Mouse (Mus musculus): ENCODE data around the gene Dapk1.

DNA sequence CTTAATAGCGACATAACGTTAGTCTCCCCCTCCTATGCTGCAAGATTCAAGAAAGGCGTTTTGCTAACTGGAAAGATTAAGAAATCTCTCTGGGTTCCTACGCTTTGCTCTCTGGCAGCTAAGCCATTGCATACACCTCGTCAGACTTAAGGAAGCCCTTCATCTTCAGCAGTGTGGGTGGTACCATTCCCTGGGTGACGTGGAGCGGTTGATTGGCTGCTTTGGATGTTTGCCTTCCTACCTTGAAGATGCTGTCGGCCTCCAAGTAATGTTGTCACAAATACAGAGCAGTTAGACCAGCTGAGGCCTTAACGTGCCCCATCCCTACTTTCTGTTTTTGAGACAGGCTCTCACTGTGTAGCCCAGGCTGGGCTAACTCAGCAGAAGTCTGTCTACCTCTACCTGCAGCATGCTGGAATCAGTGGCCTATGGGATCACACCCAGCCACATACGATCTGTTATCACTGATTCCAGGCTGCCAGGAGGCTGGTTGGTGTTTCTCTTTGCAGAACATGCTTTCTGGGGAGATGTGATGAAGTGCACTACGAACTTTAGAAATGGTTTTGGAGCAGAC, 37.8 kb downstream of the Dapk1 start:
- no peak for TF ChIP-seq CTCF (IDR thresholded peaks at IDR 0.05; ENCODE audit: low read depth, low read length)
- TF ChIP-seq POLR2A (IDR thresholded peaks at IDR 0.05; ENCODE audit: borderline replicate concordance, low read depth, low read length): no peak
